Mouse (Mus musculus) midbrain, embryonic 16.5 days (tissue): ENCODE data around the gene Kcnn3. TPM values are rescaled to one million over a fixed set of nuclear protein-coding genes. Genes with fewer than 3 reads are reported as not detected.
A peak's percentile ranks its signal among the peaks of the same experiment; 100 is the strongest.

Experiments used
- ATAC-seq: fragments of 200-750 bp; cut with Nextera tagmentation; 2 replicates; pipeline ENCODE4 v1.8.0; 2017; ENCODE audit warnings: moderate TSS enrichment
- H3K27ac ChIP-seq: fragments of 300-500 bp; sonication (generic); 2 replicates; pipeline ENCODE4 v1.5.1; 2014; ENCODE audit warnings: mild to moderate bottlenecking, low read length, mixed read lengths
- H3K27me3 ChIP-seq: fragments of 300-500 bp; sonication (generic); 2 replicates; pipeline ENCODE4 v1.6.1; 2014; ENCODE audit warnings: low read depth, low read length, mixed read lengths; ENCODE audit not compliant: control insufficient read depth, insufficient read depth
- H3K36me3 ChIP-seq: fragments of 300-500 bp; sonication (generic); 2 replicates; pipeline ENCODE4 v1.6.1; 2014; ENCODE audit warnings: mild to moderate bottlenecking, low read length, moderate library complexity, mixed read lengths; ENCODE audit not compliant: control insufficient read depth, insufficient read depth
- H3K4me1 ChIP-seq: fragments of 300-500 bp; sonication (generic); 2 replicates; pipeline ENCODE4 v1.6.1; 2014; ENCODE audit warnings: mild to moderate bottlenecking, low read length, mixed read lengths; ENCODE audit not compliant: control insufficient read depth, insufficient read depth
- H3K4me2 ChIP-seq: fragments of 300-500 bp; sonication (generic); 2 replicates; pipeline ENCODE4 v1.6.1; 2014; ENCODE audit warnings: mild to moderate bottlenecking, low read length, mixed read lengths
- H3K4me3 ChIP-seq: fragments of 300-500 bp; sonication (generic); 2 replicates; pipeline ENCODE4 v1.5.1; 2014; ENCODE audit warnings: low read depth, mild to moderate bottlenecking, low read length, moderate library complexity, mixed read lengths
- H3K9ac ChIP-seq: fragments of 300-500 bp; sonication (generic); 2 replicates; pipeline ENCODE4 v1.6.1; 2014; ENCODE audit warnings: low read depth, low read length, mixed read lengths
- H3K9me3 ChIP-seq: fragments of 300-500 bp; sonication (generic); replicated peaks from 2 replicates; pipeline ENCODE4 v1.6.1; 2014; ENCODE audit warnings: mild to moderate bottlenecking, low read length, mixed read lengths; ENCODE audit not compliant: control insufficient read depth, poor library complexity, severe bottlenecking
- WGBS: fragments of 180-500 bp; shearing (Covaris S2); extraction: QIAGEN DNeasy Blood & Tissue Kit; methylation state at CpG from one replicate; pipeline ENCODE4 v1.1.7; 2014; 5-methylcytosine and 5-hydroxymethylcytosine counted together
- polyA plus RNA-seq: library from polyadenylated mRNA; unstranded; fragments of >200 nt; fragmentation: Nextera tagmentation; extraction: Ambion mirVana; gene quantifications from 2 replicates; pipeline ENCODE4 v1.2.1, GENCODE M21; 2015

Gene Kcnn3
- polyA plus RNA-seq, 1 experiment from 2014 or later: 10.0 TPM

- Histone ChIP-seq H3K27me3 (no peaks in the 10 kb centered on the region), H3K9me3 (no peaks in the 10 kb centered on the region), H3K27ac (no peak overlapping the region), H3K4me2 (no peak overlapping the region), H3K4me3 (no peak overlapping the region), H3K9ac (no peak overlapping the region), H3K36me3 (no peaks in the 10 kb centered on the region), H3K4me1 (peaks cover 11% of the 10 kb centered on the region)
- 78% methylated on average over 2 of the region's 2 CpGs for WGBS
- ATAC-seq: no peak
Observed at GRCm38 (mm10) chr3:89548805-89549204, 28.8 kb downstream of the Kcnn3 start.

- Histone ChIP-seq H3K4me1 (peaks cover 11% of the 10 kb centered on the region), H3K9me3 (no peaks in the 10 kb centered on the region), H3K27me3 (no peaks in the 10 kb centered on the region), H3K27ac (no peak overlapping the region), H3K9ac (no peak overlapping the region), H3K36me3 (no peaks in the 10 kb centered on the region), H3K4me3 (no peak overlapping the region), H3K4me2 (no peak overlapping the region)
- WGBS: 65% methylated on average over 4 of the region's 4 CpGs
- ATAC-seq: no peak
Observed at GRCm38 (mm10) chr3:89549488-89549887, 29.5 kb downstream of the Kcnn3 start.

GRCm38 (mm10) chr3:89551880-89552279 lies 31.9 kb downstream of the Kcnn3 start:
- Histone ChIP-seq H3K27ac (no peak overlapping the region), H3K9me3 (no peaks in the 10 kb centered on the region), H3K27me3 (no peaks in the 10 kb centered on the region), H3K36me3 (no peaks in the 10 kb centered on the region), H3K4me1 (peaks cover 11% of the 10 kb centered on the region), H3K4me3 (no peak overlapping the region), H3K9ac (no peak overlapping the region), H3K4me2 (no peak overlapping the region)
- no peak for ATAC-seq
- 70% methylated on average over 2 of the region's 2 CpGs for WGBS

GRCm38 (mm10) chr3:89553432-89553831 lies 33.5 kb downstream of the Kcnn3 start:
- H3K36me3 ChIP-seq: no peaks in the 10 kb centered on the region
- H3K4me2 ChIP-seq: no peak overlapping the region
- H3K4me1 ChIP-seq: peaks cover 8% of the 10 kb centered on the region; the same call in 1 of the 2 replicates
- no peak overlapping the region for H3K27ac ChIP-seq
- H3K9me3 ChIP-seq: no peaks in the 10 kb centered on the region
- H3K27me3 ChIP-seq: no peaks in the 10 kb centered on the region
- H3K4me3 ChIP-seq: no peak overlapping the region
- no peak for ATAC-seq
- H3K9ac ChIP-seq: no peak overlapping the region
- WGBS: 92% methylated on average over 8 of the region's 8 CpGs

- H3K4me3 ChIP-seq: no peak overlapping the region
- no peaks in the 10 kb centered on the region for H3K36me3 ChIP-seq
- H3K27me3 ChIP-seq: no peaks in the 10 kb centered on the region
- WGBS: 80% methylated on average over 4 of the region's 4 CpGs
- ATAC-seq: no peak
- no peak overlapping the region for H3K9ac ChIP-seq
- no peaks in the 10 kb centered on the region for H3K9me3 ChIP-seq
- H3K4me1 ChIP-seq: peaks cover 11% of the 10 kb centered on the region
- H3K27ac ChIP-seq: no peak overlapping the region
- no peak overlapping the region for H3K4me2 ChIP-seq
Observed at GRCm38 (mm10) chr3:89553946-89554345, 34.0 kb downstream of the Kcnn3 start.

- Histone ChIP-seq H3K27me3 (no peaks in the 10 kb centered on the region), H3K9ac (no peak overlapping the region), H3K27ac (no peak overlapping the region), H3K4me1 (peaks cover 15% of the 10 kb centered on the region), H3K9me3 (no peaks in the 10 kb centered on the region), H3K4me2 (no peak overlapping the region), H3K36me3 (no peaks in the 10 kb centered on the region), H3K4me3 (no peak overlapping the region)
- no peak for ATAC-seq
- WGBS: 95% methylated on average over 2 of the region's 2 CpGs
Observed at GRCm38 (mm10) chr3:89554587-89554986, 34.6 kb downstream of the Kcnn3 start.

- no peak for ATAC-seq
- WGBS: 86% methylated on average over 5 of the region's 5 CpGs
- no peak overlapping the region for H3K9ac ChIP-seq
Observed at GRCm38 (mm10) chr3:89557811-89558210, 37.8 kb downstream of the Kcnn3 start.

GRCm38 (mm10) chr3:89558972-89559910 lies 39.3 kb downstream of the Kcnn3 start:
- Histone ChIP-seq H3K4me3 (no peak overlapping the region), H3K9ac (no peak overlapping the region), H3K4me2 (no peak overlapping the region), H3K9me3 (no peaks in the 10 kb centered on the region), H3K36me3 (no peaks in the 10 kb centered on the region), H3K27me3 (no peaks in the 10 kb centered on the region), H3K27ac (peak overlapping the region; percentile 60), H3K4me1 (peaks cover 13% of the 10 kb centered on the region)
- WGBS: 47% methylated on average over 15 of the region's 15 CpGs
- ATAC-seq: peak; percentile 77

More at GRCm38 (mm10) chr3:89557811-89558210, 37.8 kb downstream of the Kcnn3 start:
- Histone ChIP-seq H3K4me2 (no peak overlapping the region), H3K36me3 (no peaks in the 10 kb centered on the region), H3K4me3 (no peak overlapping the region), H3K27ac (no peak overlapping the region), H3K27me3 (no peaks in the 10 kb centered on the region), H3K4me1 (peaks cover 13% of the 10 kb centered on the region), H3K9me3 (no peaks in the 10 kb centered on the region)

GRCm38 (mm10) chr3:89561386-89561785 lies 41.4 kb downstream of the Kcnn3 start:
- Histone ChIP-seq H3K9me3 (no peaks in the 10 kb centered on the region), H3K4me3 (no peak overlapping the region), H3K4me1 (peaks cover 13% of the 10 kb centered on the region), H3K9ac (no peak overlapping the region), H3K36me3 (no peaks in the 10 kb centered on the region), H3K4me2 (no peak overlapping the region), H3K27ac (no peak overlapping the region), H3K27me3 (no peaks in the 10 kb centered on the region)
- ATAC-seq: no peak
- 89% methylated on average over 6 of the region's 6 CpGs for WGBS
